Mouse (Mus musculus) heart, adult 2 months (tissue): ENCODE results near the gene Stard13. TPM values are rescaled to one million over a fixed set of nuclear protein-coding genes. Genes with fewer than 3 reads are reported as not detected.
A peak's percentile ranks its signal among the peaks of the same experiment; 100 is the strongest.

Experiments used
- DNase-seq, 2 experiments: peaks; one replicate each; pipeline ENCODE4 v3.0.0; 2021
- H3K27ac ChIP-seq: fragments of 200-600 bp; 2 replicates; pipeline ENCODE4 v1.8.1; 2022
- H3K27me3 ChIP-seq: fragments of 200-500 bp; 2 replicates; pipeline ENCODE4 v1.6.1; 2012; ENCODE audit warnings: mild to moderate bottlenecking, low read length, inconsistent platforms, mixed read lengths; ENCODE audit not compliant: control insufficient read depth, insufficient read depth
- H3K36me3 ChIP-seq: fragments of 200-500 bp; 2 replicates; pipeline ENCODE4 v1.6.1; 2012; ENCODE audit warnings: low read length, inconsistent platforms; ENCODE audit not compliant: control insufficient read depth, insufficient read depth
- H3K4me1 ChIP-seq: fragments of 200-500 bp; 2 replicates; pipeline ENCODE4 v1.6.1; 2011; ENCODE audit warnings: low read length; ENCODE audit not compliant: control insufficient read depth, insufficient read depth
- H3K4me3 ChIP-seq: fragments of 200-600 bp; 2 replicates; pipeline ENCODE4 v1.8.1; 2022
- H3K79me2 ChIP-seq: fragments of 200-500 bp; replicated peaks from 2 replicates; pipeline ENCODE4 v1.6.1; 2012; ENCODE audit warnings: mild to moderate bottlenecking, inconsistent platforms, low read length, moderate library complexity, mixed read lengths; ENCODE audit not compliant: control insufficient read depth, insufficient read depth
- H3K9ac ChIP-seq: fragments of 200-500 bp; 2 replicates; pipeline ENCODE4 v1.6.1; 2012; ENCODE audit warnings: low read depth, mild to moderate bottlenecking, control low read depth, inconsistent platforms, low read length, mixed read lengths
- CTCF ChIP-seq: fragments of 200-600 bp; IDR thresholded peaks from 2 replicates; pipeline ENCODE4 v1.8.1; 2022; ENCODE audit warnings: antibody characterized with exemption, mild to moderate bottlenecking, moderate library complexity
- EP300 ChIP-seq: fragments of 200-500 bp; IDR thresholded peaks from 2 replicates; pipeline ENCODE4 v1.6.1; 2011; ENCODE audit warnings: low read depth, low read length, control low read depth; ENCODE audit not compliant: insufficient read depth
- POLR2A ChIP-seq: fragments of 200-500 bp; IDR thresholded peaks from 2 replicates; pipeline ENCODE4 v1.6.1; 2011; ENCODE audit warnings: mild to moderate bottlenecking, low read depth, low read length, control low read depth; ENCODE audit not compliant: insufficient read depth
- WGBS: fragments of 180-500 bp; shearing (Covaris S2); methylation state at CpG from one replicate; pipeline ENCODE4 v1.1.7; 2018; 5-methylcytosine and 5-hydroxymethylcytosine counted together
- intact Hi-C: fragments of 180-260 bp; cut with DNase I; formaldehyde crosslinking; loops from one replicate; pipeline ENCODE4 v1.15.1; 2025
- polyA plus RNA-seq: library from polyadenylated mRNA; depleted of rRNA; stranded (reverse); fragments of >200 nt; gene quantifications from 2 replicates; pipeline ENCODE4 v1.2.3, GENCODE M21; 2012
- total RNA-seq, 2 experiments: library from RNA; stranded (reverse); gene quantifications; 2 replicates each; pipeline ENCODE4 v1.2.3; 2021

The Stard13 gene
- total and polyA plus RNA-seq, 3 experiments = 9.9 to 24.4 (median 22.1) TPM

DNA sequence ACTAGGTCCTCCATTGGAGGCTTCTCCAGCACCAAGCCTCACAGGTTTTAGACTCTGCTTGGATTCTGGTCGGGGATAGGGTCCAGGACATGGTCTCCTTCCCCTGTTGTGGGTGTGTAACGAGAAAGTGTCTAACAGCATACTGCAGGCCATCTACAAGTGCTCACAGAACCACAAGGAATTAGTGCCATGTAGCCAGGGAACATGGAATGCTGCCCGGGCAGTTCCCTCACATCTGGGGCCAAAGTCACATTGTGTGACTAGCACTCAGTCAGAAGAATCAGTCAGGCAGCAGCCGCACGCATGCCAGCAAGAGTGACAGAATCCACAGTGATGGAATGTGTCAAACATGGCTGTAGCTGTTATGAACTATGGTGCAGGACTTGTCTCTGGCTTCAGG lies 67.4 kb downstream of the Stard13 start:
- TF ChIP-seq EP300 (peak; percentile 98), CTCF (no peak), POLR2A (0 out of 2 replicates have a peak, but pooled peaks have one; percentile 39)
- Histone ChIP-seq H3K36me3 (peaks cover 9% of the 10 kb centered on the region), H3K79me2 (peaks cover 8% of the 10 kb centered on the region), H3K27me3 (no peaks in the 10 kb centered on the region), H3K4me1 (peaks cover 18% of the 10 kb centered on the region), H3K9ac (peak overlapping the region; percentile 24; the same call in 1 of the 2 replicates), H3K27ac (peak overlapping the region; percentile 74), H3K4me3 (no peak overlapping the region)
- WGBS = 32% methylated on average over 5 of the region's 5 CpGs
- intact Hi-C loops = no loop called here
- peak; percentile 69 to 84 for DNase-seq

DNA sequence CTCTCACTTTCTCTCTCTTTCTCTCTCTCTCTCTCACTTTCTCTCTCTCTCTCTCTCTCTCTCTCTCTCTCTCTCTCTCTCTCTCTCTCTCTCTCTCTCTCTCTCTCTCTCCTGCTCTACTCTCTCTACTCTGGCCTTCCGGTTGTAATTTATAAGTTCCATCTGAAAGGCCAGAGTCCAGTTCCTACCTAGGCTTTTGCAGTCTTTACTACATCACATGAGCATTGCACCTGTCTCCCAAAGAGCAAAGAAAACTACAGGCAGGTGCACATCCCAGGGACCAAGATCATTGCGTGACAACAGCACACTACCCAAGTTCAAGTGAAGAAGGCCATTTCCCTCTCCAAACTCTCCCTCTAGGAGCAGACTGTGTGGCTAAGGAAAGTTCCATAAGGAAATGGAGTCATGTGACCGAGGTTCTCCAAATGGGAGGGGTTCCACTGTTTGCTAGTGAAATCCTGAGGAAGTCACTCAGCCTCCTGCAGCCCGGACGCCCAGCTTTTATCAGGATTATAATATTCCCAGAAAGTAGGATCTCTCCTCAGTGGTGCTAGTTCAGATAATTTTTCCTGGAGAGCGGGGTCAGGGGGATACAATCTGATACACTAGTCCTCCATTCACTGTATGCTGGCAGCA lies 68.1 kb downstream of the Stard13 start:
- no peak for TF ChIP-seq CTCF
- TF ChIP-seq EP300 = no peak
- no peak for TF ChIP-seq POLR2A
- no peak overlapping the region for H3K4me3 ChIP-seq
- peaks cover 18% of the 10 kb centered on the region for H3K4me1 ChIP-seq
- H3K27ac ChIP-seq = peak overlapping the region; percentile 74
- H3K27me3 ChIP-seq = no peaks in the 10 kb centered on the region
- H3K79me2 ChIP-seq = peaks cover 8% of the 10 kb centered on the region
- peaks cover 9% of the 10 kb centered on the region for H3K36me3 ChIP-seq
- intact Hi-C loops = loop anchor here (2.0 kb wide), 1 partner anchor 15 kb away; no protein-coding TSS in a partner anchor
- DNase-seq = no peak
- no peak overlapping the region for H3K9ac ChIP-seq
- 60% methylated on average over 6 of the region's 6 CpGs for WGBS

GRCm38 (mm10) chr5:151164815-151165214 lies 68.8 kb downstream of the Stard13 start:
- peaks cover 16% of the 10 kb centered on the region for H3K4me1 ChIP-seq
- no peak for DNase-seq
- TF ChIP-seq CTCF (no peak), EP300 (no peak), POLR2A (no peak)
- no peak overlapping the region for H3K4me3 ChIP-seq
- peaks cover 14% of the 10 kb centered on the region for H3K36me3 ChIP-seq
- no peak overlapping the region for H3K9ac ChIP-seq
- 64% methylated on average over 4 of the region's 4 CpGs for WGBS
- H3K79me2 ChIP-seq = peaks cover 5% of the 10 kb centered on the region
- H3K27me3 ChIP-seq = no peaks in the 10 kb centered on the region
- H3K27ac ChIP-seq = peak overlapping the region; percentile 15
- intact Hi-C loops = loop anchor here (2.0 kb wide), 1 partner anchor 16 kb away; no protein-coding TSS in a partner anchor

- DNase-seq = no peak
- intact Hi-C loops = no loop called here
- Histone ChIP-seq H3K27me3 (no peaks in the 10 kb centered on the region), H3K4me1 (peaks cover 14% of the 10 kb centered on the region), H3K27ac (no peak overlapping the region), H3K79me2 (peaks cover under 1% of the 10 kb centered on the region), H3K4me3 (no peak overlapping the region), H3K9ac (no peak overlapping the region), H3K36me3 (peaks cover 14% of the 10 kb centered on the region)
- 92% methylated on average over 3 of the region's 3 CpGs for WGBS
- no peak for TF ChIP-seq EP300
- TF ChIP-seq POLR2A = no peak
- TF ChIP-seq CTCF = no peak
Measured at GRCm38 (mm10) chr5:151162642-151163041, 71.0 kb downstream of the Stard13 start.

DNA sequence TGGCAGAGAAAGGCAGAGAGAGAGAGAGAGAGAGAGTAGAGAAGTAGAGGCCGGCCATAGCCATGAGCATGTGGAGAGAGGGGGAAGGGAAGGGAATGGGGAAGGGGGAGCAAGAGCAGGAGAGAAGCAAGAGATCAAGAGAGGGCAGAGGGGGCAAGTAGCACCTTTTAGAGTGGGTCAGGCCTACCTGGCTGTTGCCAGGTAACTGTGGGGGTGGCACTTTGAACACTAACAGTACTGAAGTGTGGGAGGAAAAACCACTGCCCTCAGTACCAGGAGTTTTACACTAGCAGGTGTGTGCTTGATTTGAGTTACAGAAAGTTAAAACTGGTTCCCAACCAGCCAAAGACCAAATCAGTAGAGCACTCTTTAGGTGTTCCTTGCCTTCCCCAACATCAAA lies 78.4 kb downstream of the Stard13 start:
- no peak overlapping the region for H3K9ac ChIP-seq
- peaks cover 1% of the 10 kb centered on the region for H3K79me2 ChIP-seq
- H3K27ac ChIP-seq = no peak overlapping the region
- 64% methylated on average over 1 of the region's 1 CpGs for WGBS
- H3K36me3 ChIP-seq = peaks cover 19% of the 10 kb centered on the region
- peaks cover 17% of the 10 kb centered on the region for H3K4me1 ChIP-seq
- TF ChIP-seq POLR2A (no peak), CTCF (no peak), EP300 (no peak)
- no peaks in the 10 kb centered on the region for H3K27me3 ChIP-seq
- intact Hi-C loops = no loop called here
- H3K4me3 ChIP-seq = no peak overlapping the region
- DNase-seq = no peak

- peaks cover 17% of the 10 kb centered on the region for H3K4me1 ChIP-seq
- peak; percentile 58 to 74 for DNase-seq
- 21% methylated on average over 3 of the region's 3 CpGs for WGBS
- H3K9ac ChIP-seq = no peak overlapping the region
- H3K4me3 ChIP-seq = no peak overlapping the region
- TF ChIP-seq EP300 = peak; percentile 82; the same call in 1 of the 2 replicates
- TF ChIP-seq CTCF = peak; percentile 12; the same call in 1 of the 2 replicates
- TF ChIP-seq POLR2A = 0 out of 2 replicates have a peak, but pooled peaks have one; percentile 23
- intact Hi-C loops = no loop called here
- H3K79me2 ChIP-seq = peaks cover 1% of the 10 kb centered on the region
- H3K27ac ChIP-seq = peak overlapping the region; percentile 49; the same call in 1 of the 2 replicates
- H3K36me3 ChIP-seq = peaks cover 17% of the 10 kb centered on the region
- no peaks in the 10 kb centered on the region for H3K27me3 ChIP-seq
Measured at GRCm38 (mm10) chr5:151154780-151155179, 78.9 kb downstream of the Stard13 start.
